Mouse (Mus musculus) urinary bladder, postnatal 25 days (tissue): ENCODE data around the gene Gm15056.

Experiments
- DNase-seq: peaks from one replicate; pipeline ENCODE4 v3.0.0; 2022; ENCODE audit warnings: low spot score

The Gm15056 gene

GRCm38 (mm10) chr8:20902527-20902926 lies at the start of gene Gm15056:
Gm15056 (minus strand) TSS chr8:20902627.
- DNase-seq = no peak

GRCm38 (mm10) chr8:20944610-20945009 lies 42.2 kb upstream of the Gm15056 start, which contains the start of gene AY761185:
AY761185 (minus strand) TSS chr8:20944710.
- no peak for DNase-seq

GRCm38 (mm10) chr8:20921971-20922370 lies 19.5 kb upstream of the Gm15056 start, which contains the start of gene Gm6040:
Gm6040 (minus strand) TSS chr8:20922071.
- DNase-seq = no peak

GRCm38 (mm10) chr8:20912288-20912687 lies 9.9 kb upstream of the Gm15056 start:
- DNase-seq = no peak

- no peak for DNase-seq
Measured at GRCm38 (mm10) chr8:20908256-20908655, 5.8 kb upstream of the Gm15056 start.

- DNase-seq = no peak
Measured at GRCm38 (mm10) chr8:20907119-20907518, 4.7 kb upstream of the Gm15056 start.

GRCm38 (mm10) chr8:20892369-20892768 lies 10.1 kb downstream of the Gm15056 start, which contains the start of gene Defb33:
Defb33 (plus strand) TSS chr8:20892669.
- DNase-seq = no peak

GRCm38 (mm10) chr8:20874608-20875007 lies 27.8 kb downstream of the Gm15056 start:
- no peak for DNase-seq
